Mouse (Mus musculus): ENCODE data around the gene Cyp26b1. TPM values are rescaled to one million over a fixed set of nuclear protein-coding genes. Genes with fewer than 3 reads are reported as not detected.
"Not testable (repeated sequence)": the region's sequence is repeated elsewhere in the genome, so short reads cannot be mapped to it uniquely, and the experiment has no call there.

Gene Cyp26b1
- total RNA-seq (2015), result not detected in 2 replicates
- not detected in 2 replicates for total RNA-seq (2017)

DNA sequence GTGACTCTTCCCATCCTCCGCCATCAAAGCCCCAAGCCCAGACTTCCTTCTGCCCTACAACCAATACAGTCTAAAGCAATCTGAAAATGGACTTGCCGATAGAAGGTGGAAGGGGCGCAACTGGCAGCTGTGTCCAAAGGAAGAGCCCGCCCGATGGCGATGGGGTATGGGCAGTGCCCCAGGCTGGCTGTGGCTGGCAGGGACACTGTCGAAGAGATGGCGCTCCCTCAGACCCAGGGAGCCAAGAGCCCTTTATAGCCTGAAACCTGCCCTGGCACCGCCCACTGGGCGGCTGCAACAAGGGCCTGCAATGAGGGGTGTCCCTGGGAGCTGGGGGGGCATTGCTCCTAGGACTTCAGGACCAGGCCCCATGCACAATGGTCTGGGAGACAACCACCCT lies at the start of gene Cyp26b1:
Cyp26b1 (minus strand) TSS at position 216 of the 400 bp plus-strand sequence.
- no peak for ATAC-seq (ENCODE audit: poor library complexity, severe bottlenecking)

DNA sequence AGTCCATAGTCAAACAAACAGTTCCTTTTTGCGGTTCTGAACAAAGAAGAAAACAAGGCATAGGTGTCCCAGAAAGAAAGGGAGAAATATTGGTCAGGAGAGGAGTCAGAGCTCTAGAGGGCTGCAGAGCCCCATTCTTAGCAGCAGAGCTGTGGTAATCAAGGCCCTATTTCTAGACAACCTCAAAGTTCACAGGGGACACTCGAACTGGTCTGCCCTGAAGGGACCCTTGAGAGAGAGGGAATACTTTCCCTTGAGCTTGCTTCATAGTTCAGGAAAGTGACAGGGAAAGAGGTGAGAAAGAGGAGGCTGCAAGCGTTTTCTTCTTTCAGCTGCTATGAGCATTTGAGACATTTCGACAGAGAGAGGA lies 47.3 kb upstream of the Cyp26b1 start:
- no peak for ATAC-seq (ENCODE audit: poor library complexity, severe bottlenecking)

DNA sequence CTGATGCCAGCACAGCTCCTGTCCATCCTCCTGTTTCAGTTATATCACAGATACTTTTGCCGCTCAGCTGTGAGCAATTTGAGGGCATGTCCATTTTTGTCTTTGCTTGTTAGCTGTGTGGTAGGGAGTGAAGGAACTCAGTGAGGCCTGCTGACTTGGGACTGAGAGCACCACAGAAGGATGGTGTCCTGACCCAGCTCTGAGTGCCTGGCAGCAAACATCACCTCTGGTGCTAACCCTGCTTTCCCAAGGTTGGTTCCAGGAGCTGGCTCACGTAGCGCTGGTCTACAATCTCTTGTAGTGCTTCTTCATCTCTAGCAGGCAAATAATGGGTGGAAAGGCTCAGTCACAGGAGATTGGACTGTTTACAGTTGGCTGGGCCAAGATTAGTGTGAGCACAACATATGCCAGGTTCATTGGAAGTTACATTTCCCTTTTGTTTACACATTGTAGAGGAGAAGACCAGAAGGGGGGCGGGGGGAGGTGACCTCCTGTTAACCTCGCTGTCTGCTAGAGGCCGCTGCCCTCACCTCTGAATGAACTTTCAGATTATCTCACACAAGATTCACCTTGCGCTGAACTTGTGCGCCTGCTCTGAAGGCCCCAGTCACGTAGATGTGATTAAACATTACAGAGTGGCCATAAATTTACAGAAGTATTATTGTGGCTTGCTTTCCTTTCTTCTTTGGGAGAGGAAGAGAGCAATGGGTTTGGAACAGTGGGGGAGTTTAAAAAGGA lies 46.8 kb upstream of the Cyp26b1 start:
- peak; percentile 67 for ATAC-seq (ENCODE audit: poor library complexity, severe bottlenecking)

DNA sequence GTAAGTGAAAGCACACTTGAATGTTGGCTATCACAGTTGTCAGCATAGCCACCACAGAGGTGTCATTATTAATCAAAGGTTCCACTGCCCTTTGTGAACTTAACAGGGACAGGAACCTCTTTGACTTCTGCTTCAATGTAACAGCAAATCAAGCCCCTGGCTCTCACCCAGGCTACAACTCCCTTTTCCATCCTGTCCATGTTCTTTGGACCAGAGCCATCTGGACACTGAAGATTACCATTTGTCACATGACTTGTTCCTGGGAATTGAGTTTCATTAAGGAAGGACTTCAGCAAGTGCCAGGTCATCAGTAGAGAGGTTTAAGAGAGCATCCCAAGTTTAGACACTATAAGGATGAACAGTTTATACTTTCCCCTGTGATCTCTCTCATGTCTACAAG lies 44.5 kb upstream of the Cyp26b1 start:
- ATAC-seq (ENCODE audit: poor library complexity, severe bottlenecking), result no peak

DNA sequence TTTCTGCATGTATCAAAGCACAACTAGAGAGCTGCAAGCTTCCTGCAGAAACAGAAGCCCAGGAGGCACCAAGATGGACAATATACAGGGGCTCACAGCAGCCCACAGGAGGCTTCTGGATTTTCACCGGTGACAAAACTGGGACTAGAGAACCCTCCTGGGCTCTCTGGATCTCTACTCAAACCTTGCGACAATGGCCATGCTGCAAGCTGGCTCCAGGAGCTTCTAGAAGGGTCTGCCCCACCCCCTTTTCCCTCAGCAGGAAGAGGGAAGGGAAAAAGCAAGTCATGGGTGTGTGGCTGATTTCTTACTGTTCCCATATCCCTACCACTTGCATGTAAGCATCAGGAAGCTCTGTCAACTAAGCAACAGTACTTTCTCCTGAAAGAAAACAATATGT lies 37.9 kb upstream of the Cyp26b1 start:
- ATAC-seq (ENCODE audit: poor library complexity, severe bottlenecking), result no peak

DNA sequence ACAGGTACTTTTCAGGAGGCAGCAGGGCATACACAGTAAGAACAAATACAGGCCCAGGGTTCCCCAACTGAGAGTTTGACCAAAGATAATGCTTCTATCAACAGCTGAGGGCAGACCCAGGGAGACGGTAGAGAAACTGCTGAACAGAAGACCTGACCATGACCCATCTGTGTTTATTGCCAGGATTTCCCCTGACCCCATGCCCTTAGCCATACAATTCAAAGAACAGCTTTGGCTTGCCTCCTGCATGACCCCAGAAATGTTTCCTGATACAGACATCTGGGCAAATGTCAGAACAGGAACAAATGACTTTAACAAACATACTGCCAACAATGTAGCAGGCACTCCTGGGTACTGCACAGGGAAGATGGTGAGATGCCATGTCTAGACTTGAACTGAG lies 36.6 kb upstream of the Cyp26b1 start:
- no peak for ATAC-seq (ENCODE audit: poor library complexity, severe bottlenecking)

DNA sequence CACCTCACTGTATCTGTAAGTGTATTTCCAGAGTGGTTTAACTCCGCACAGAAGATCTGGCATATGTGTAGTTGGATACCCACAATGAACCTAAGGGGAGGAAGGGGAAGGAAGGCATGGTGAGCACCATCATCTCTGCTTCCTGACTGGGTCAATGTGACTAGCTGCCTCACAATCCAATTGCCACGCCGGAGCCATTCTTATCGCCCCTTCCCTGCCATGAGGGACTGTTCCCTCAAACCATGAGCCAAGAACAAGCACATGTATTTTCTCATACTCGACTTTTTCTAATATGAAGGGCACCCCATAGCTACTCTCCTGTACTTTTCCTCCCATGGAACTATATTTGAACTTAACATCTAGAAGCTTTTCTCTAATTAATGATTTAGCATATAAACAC lies 35.1 kb upstream of the Cyp26b1 start:
- ATAC-seq (ENCODE audit: poor library complexity, severe bottlenecking), result no peak

DNA sequence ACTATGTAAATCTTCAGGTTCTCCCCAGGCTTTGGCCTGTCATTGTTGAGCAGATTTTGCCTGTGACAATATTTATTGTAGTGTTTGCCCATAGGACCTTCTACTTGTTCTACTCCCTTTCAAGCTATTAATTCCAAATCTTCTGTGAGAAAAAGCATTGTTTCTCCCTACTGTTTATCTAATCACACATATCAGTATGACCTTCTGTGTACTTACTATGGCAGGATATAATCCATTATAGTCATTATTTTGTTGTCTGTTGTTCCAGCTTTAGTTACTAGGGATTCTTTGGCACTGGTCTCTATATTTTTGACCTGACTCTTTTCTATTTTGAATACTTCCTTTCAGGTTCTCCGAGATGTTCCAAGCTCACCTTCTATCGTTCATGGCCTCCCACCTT lies 32.7 kb upstream of the Cyp26b1 start:
- ATAC-seq (ENCODE audit: poor library complexity, severe bottlenecking), result no peak

DNA sequence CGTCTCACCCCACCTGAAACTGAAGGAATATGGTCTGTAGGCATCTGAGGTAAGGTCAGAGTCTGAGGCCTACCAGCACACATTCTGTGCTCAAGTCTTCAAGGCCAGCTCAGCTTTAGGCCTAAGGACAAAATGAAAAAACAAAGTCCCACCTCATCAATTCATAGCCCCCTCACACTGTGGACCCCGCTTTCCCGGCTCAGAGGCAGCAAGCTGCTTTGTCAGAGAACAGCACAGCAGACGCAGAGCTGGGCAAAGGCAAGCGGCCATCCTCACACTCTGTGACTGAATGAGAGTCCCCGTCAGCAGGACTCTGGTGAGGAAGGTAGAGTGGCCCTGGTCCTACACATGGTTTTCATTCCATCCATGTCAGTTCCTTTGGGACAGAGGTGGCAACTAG lies 25.5 kb upstream of the Cyp26b1 start:
- no peak for ATAC-seq (ENCODE audit: poor library complexity, severe bottlenecking)

DNA sequence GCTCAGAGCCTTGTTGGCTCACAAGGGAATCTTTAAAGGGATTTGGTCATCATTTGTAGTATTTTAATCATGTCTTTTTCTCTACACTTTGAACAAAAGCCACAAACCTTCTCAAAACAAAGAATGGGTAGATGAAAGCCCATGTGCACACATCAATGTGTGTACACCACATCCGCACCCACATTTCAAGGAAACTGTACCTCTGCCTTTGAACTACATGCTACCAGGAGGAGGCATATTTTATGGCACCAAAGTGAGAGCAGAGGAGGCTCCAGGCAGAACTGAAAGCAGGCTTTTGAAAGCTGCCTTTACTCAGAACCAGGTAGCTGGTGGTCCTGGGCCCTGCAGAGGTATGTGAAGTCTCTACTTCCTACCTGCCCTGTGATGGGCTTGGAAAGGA lies 23.3 kb upstream of the Cyp26b1 start:
- no peak for ATAC-seq (ENCODE audit: poor library complexity, severe bottlenecking)

DNA sequence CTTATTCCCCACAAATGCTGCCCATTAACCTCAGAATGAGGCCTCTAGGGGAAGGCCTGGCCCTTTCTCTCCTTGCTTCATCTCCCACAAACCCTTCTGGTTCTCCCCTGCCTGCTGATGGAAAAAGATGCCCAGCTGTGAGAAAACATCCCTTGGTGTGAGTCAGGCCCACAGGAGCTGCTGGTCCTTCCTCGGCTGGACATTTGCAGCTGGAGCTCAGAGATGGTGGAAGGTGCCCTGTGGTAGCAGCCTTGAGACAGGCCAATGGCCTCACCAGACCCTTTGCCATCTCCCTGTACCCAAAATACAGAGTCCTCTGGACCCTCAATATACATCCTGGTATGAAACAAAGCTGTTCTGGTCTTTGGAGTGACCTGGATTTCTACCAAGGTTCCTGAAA lies 22.9 kb upstream of the Cyp26b1 start:
- no peak for ATAC-seq (ENCODE audit: poor library complexity, severe bottlenecking)

DNA sequence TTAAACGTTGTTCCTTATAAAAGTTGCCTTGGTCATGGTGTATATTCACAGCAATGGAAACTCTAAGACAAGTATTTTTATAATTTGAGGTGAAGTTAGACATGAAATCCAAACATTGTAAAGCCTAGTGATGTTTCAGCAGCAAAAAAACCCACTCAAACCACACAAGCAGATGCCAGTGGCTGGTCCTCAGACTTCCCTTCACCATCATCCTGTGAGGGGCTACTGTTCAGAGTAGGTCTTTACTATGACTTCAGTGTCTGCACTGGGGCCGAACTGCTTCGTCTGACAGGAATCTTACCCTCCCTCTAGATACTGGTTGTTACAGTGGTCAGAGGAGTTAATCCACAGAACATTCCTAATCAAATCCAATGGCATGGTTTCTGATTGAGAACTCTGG lies 19.9 kb upstream of the Cyp26b1 start:
- no peak for ATAC-seq (ENCODE audit: poor library complexity, severe bottlenecking)

DNA sequence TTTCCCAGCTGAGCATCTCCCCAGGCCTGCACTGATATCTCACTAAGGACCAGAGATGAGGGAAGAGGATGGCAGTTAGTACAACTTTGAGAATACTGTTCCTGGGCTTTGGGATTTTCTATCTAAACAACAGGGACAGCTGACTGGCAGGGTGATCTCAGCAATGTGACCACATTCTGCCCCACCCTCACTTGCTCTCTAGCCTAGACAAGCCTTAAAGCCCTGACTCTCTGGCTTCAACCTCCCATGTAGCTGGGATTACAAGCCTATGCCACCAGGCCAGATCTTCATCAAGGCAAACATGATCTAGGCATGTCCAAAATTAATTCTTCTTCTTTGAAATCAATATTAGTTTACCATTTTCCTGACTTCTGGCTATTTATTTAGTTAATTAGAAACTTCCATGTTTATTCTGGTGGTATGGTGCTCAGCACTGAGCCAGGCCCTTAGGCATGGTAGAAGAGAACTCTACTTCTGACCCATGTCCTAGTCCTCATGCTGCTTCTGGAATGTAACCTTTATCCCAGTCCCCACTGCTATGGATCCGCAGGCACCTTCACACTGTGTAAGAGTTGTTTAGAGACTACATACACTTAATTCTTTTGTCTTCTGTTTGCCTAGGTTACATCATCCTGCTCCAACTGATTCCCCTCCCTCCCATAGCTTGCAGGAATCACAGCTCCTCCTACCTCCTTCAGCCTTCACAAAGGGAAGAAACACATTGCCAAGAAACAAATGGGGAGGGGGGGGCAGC lies 7.6 kb upstream of the Cyp26b1 start:
- no peak for ATAC-seq (ENCODE audit: poor library complexity, severe bottlenecking)

DNA sequence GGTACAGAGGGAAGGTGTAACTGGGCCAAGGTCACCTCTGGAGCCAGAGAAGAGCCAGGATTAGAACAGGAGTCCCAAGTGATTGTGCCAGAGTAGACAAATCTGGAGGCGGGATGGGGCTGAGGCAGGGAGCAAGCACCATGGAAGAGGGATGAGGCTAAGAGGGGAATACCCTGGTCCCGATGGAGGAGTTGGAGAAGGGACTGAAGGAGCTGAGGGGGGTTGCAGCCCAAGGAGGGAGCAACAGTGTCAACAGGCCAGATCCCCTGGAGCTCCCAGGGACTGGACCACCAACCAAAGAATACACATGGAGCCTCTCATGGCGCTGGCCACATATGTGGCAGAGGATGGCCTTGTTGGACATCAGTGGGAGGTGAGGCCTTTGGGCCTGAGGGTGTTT lies 5.6 kb upstream of the Cyp26b1 start:
- not testable (repeated sequence) for ATAC-seq (ENCODE audit: poor library complexity, severe bottlenecking)

DNA sequence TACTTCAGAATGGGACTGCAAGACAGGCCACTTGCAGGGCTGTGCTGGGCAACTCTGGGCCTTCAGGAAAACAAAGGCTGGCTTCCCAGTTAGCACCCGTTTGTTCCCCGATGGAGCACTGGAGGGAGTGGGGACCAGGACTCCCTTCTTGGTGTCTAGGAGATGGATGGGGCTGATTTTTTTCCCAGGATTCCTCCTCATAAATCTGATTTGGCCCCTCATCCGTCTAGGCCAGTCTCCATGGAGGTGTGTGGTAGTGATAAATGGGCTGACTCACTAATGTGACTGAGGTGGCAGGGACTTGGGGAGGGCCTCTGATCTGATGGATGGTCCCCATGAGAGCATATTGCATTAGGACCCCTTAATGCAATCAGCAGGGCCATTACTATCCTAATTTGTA lies 5.0 kb upstream of the Cyp26b1 start:
- no peak for ATAC-seq (ENCODE audit: poor library complexity, severe bottlenecking)

DNA sequence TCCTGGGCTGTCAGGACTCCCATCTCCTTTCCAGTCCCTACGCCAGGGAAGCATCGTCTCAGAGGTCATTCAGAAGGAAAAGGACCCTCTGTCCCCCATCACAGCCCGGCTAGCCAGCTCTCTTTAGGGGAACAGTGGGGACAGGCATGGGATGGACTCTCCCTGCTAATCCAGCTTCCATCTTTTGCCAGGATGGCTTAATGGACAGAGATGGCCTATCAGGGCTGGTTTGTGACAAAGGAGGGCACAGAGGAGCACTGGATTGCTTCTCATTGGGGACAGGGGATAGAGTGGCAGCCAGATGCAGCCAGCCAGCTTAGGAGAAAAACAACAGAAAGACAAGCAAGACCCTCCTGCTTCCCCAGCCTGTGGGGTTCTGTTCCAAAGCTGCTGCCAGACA lies 918 bp upstream of the Cyp26b1 start:
- no peak for ATAC-seq (ENCODE audit: poor library complexity, severe bottlenecking)

DNA sequence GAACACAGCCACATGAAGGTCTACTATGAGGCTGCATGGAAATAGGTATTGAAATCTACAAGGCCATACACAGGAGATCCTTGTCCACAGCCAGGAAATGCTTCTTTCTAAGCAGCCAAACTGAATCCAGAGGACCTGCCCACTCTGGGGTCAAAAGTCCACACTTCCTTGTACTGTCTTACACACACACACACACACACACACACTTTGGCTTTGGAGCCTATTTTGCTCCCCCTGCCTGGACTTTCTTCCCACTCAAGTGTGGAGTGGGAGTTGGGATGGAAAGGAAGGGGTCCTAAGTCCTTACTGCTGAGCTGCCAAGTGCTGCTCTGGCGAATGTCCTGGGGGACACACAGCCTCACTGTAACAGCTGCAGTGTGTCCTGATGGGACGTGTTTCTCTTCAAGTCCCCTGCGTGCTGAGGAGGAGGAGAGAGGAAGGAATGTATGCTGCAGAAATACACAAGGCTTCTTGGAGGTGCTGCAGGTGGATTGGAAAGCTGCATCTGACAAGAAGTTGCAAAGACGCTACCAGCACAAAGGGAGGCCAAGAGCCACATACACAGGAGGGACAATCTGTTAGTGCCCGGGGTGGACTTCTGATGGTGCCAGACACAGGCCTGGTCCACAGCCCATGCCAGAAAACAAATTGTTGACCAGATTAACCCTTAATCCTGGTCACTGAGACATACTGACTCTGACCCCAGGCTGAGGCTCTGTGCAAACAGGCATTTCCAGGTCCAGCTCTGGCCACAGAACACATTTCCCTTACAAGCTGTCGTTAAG lies 2.6 kb downstream of the Cyp26b1 start:
- no peak for ATAC-seq (ENCODE audit: poor library complexity, severe bottlenecking)

DNA sequence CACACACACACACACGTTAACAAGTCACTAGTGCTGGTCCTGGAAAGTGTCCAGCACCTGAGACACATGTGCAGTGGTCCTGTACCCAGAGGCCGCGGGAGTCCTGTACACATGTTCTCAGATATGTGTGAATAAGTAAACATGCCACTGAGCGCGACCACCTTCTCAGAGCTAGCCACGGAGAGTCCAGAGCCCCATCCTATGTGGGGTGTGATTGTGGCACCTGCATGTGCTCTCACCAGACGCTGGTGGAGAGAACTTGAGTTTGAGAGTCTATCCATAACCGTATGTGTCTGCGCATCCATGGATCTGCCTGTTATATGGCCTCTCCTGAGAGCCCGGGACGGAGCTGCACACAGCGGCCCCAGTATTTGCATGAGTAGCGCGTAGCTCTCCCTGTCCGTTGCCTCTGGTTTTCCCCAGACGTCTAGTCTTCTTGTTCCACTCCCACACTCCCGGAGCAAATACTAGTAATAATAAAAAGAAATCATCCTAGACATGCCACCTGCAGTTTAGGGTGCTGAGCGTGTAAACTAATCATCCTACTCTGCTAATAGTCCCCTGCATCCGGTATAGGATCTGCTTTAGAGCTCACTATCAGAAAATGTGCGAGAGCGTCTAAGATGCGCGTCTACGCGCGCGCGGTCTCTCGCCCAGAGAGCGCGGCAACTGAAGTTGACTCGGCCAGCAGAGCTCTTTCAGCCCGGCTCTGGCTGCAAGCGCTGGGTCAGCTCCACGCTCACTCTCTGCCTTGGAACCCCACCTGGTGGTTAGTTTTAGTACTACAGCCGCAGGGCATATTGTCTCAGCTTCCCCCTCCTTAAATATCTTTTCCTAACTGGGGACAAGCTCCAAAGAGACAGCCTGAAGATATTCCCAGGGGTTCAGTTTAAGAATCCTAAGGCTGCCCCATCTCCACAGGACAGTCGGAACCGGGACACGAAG lies 3.7 kb downstream of the Cyp26b1 start:
- peak; percentile 85 for ATAC-seq (ENCODE audit: poor library complexity, severe bottlenecking)

DNA sequence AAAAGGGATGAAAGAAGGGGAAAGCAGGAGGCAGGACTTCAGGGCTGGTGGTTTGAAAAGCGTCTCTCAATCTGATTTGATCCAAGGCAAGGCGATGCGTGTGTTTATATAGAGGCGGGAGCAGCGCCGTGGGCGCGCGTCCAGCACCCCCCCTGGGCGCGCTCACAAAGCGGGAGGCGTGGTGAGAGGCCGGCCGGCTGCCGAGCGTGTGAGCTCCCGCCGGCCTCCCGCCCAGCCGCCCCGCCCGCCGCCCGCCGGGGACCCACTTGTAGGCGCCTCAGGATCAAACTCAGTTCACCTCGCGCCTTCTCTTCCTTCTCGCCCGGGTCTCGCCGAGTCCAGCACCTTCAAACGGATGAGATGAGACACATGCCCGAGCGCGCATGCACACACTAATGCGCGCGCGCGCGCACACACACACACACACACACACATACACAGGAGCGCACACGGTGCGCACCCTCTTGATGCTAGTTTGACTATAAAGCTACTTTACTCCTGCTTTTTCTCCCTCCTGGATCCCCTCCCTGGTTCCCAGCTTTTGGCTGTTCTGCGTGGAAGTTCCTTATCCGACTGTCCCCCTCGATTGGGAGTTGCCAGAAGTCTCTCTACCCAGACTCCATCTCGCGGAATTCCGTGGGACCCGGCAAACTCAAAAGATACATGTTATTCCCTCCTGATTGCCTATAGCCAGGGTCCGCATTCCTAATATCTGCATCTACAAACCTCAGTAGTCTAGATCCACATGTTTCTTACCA lies 4.6 kb downstream of the Cyp26b1 start:
- no peak for ATAC-seq (ENCODE audit: poor library complexity, severe bottlenecking)
